Mouse (Mus musculus) telencephalon, adult 2 months (tissue): ENCODE measurements at regions not wholly inside any gene's neighbourhood (a gene's known extent, or its start where the extent isn't known, plus 50 kb on each side); places are given as distances from the start of the nearest gene placed in this dataset.

Experiments used
- DNase-seq: peaks from one replicate; pipeline ENCODE4 v3.0.0-alpha.2; 2011; ENCODE audit warnings: low read depth, low spot score

DNA sequence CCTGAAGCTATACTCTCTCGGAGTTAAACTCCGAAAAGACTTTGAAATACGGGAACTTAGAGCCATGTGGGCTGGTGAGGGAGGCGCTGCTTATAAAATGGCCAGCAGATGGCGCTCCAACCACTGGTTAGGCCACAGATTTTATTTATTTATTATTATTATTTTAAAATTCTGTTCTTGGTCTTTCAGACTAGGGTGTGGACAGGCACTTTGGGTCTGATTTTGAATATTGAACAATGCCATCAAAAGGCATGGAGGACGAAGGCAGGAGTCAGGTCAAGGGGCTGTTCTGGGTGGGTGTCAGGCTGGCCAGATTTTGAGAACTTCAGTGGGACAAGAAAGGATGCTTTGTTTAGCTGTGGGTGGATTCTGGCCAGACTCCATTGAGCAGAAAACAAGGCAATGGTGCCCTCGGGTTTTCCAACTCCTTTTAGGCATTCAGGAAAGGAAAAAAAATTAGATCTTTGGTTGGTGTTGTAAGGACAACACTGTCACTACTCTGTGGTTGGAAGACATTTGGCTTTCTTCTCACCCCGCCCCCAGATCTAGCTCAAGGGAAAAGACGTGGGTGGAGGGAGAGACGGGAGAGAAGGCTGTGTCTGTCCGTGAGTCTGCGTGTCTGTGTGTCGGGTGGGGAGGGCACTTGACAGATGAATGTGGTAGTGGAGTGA, 319.5 kb downstream of the Med13l start:
- peak; percentile 23 for DNase-seq

DNA sequence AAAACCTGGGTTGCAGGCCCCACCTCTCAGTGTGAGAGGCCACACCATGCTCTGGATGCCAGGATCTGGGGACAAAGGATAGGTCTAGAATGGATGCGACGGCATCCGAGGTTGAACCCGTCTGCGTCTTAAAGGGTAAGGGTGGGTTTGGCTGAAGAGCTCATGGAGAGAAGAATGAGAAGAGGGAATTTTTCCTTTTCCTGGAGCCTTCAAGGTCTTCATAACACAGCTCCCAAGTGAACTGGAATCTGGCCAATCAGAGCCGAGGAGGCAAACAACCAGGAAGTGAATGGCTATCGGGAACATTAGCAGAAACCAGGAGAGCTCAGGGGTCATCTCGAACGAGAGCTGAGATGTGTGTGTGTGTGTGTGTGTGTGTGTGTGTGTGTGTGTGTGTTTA, 320.1 kb downstream of the Med13l start:
- DNase-seq = no peak

- DNase-seq = no peak
Observed at GRCm38 (mm10) chr5:118881886-118882285, 321.4 kb downstream of the Med13l start.

DNA sequence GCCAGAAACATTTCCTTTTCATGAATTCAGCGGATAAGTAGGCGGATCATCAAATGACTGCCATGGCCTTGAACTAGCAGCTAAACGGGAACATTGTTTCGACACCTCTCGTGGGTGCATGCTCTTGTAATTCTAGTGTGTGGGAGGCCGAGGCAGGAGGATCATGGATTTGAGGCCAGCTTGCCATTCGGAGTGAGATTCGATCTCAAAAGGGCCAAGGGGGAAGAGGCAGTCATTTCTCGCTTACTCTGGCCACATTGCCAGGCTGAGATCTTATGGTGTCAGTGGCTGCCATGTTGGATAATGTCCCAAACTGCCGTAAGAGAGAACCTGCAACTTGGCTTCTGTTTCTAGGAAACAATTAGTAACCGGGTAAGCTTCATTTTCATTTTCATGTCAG, 327.7 kb downstream of the Med13l start:
- DNase-seq = no peak

GRCm38 (mm10) chr5:118891131-118891530, 330.7 kb downstream of the Med13l start:
- peak; percentile 21 for DNase-seq

DNA sequence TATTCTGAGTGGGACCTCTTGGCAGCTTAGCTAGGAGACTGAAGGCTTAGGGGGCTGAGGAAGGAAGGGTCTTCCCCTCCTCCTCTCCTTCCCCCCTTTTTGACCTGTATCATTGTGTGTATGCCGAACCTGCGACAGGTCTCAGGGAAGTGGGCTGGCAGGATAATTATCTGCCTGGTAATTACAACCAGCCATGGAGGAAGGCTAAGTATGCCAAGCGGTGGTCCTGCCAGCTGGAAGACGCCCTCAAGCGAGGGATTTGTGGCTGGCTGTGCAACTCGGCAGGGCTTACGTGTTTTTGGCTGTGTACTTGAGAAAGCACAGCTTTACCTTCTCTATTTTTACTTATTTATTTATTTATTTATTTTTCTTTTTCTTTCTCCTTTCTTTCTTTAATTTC, 347.7 kb downstream of the Med13l start:
- no peak for DNase-seq

DNA sequence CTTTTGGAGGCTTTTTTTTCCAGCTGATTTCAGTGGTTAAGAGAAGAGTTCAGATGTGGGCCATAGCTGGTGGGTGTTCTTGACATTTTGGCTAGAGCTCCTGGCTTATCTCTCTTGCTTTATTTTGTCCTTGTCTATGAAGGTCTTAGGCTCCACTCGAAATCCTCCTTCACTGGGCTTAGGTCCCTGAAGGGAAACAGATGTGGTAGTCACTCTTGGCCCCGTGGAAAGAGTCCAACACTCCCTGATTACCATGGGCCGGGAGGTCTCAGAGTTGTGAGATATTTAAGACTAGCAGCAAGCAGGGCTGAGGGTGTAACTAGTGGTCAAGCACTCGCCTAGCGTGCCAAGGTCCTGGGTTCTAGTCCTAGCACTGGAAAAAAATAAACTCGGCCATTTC, 349.3 kb downstream of the Med13l start:
- DNase-seq = no peak

DNA sequence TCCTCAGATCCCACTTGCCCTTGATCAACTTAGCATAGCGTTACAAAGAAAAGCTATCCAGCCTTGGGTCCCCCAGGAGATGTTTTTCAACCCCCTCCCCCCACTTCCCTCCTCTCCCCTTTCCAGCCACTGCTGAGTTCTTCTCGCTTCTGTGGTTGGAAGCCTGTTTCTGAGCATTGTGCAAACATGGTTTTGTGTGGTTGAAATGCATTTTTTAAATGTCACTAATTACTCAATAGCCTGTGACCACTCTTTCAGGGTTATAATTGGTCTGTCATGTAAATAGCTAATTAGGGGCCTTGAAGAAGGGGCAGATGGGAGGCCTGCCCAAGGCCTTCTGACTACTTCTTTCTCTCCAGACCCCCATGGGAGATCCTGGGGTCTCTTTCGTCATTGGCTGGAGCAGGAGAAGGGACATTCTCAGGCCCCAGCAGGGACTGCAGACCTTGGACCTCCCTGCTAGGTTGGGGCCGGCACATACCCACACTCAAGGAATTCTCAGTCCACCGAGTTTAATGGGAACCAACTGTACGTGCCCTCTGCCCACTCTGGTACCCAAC, 353.8 kb downstream of the Med13l start:
- no peak for DNase-seq

DNA sequence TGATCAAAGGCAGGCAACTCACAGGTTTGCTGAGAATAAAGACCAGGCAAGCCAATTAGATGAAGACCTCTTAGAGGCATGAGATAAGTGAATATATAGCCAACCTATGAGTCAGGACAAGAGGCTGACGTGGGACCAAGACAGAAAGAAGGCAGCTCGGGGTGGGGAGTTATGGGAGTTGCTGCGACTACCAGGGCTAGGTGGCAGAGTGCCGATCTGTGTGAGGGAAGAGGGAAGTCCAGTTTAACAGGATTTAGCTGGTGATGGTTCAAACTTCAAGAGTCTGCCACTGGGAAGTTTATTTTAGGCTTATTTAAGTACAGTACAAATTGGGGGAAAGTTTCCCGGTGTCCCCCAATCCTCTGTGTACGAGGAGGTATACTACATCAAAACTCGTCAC, 362.9 kb downstream of the Med13l start:
- no peak for DNase-seq

- DNase-seq = no peak
Observed at GRCm38 (mm10) chr5:118929037-118929436, 368.6 kb downstream of the Med13l start.

- no peak for DNase-seq
Observed at GRCm38 (mm10) chr5:118929990-118930501, 369.6 kb downstream of the Med13l start.

DNA sequence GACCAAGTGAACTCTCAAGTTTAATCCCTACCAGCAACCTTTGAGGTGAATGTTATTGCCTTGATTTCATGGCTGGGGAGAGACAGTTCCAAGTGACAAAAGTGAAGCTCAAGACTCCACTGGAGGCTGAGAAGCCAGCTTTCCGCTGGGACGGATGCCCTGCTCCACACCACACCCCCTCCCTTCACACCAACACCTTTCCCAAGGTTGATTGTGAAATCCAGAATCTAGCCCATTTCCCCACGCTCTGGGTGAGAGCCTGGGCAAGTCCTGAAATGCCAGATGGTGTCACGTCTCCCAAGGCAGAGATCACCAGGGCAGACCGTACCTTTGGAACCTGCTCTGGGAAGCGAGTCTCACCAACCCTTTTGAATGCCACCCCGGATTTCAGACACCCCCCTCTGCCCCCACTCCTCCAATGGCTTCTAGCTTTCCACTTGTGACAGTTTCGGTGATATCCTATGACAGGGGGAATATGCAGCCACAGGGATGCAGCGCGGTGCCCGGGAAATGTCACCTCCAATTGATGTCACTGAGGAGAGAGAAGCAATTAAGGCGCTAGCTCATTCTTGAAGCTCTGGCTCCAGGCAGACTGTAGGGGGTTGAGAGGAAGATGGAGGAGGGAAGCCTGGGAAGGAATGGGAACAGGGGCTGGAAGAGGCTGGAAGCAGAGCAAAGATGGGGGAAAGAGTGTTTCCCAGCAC, 379.0 kb downstream of the Med13l start:
- DNase-seq = no peak

DNA sequence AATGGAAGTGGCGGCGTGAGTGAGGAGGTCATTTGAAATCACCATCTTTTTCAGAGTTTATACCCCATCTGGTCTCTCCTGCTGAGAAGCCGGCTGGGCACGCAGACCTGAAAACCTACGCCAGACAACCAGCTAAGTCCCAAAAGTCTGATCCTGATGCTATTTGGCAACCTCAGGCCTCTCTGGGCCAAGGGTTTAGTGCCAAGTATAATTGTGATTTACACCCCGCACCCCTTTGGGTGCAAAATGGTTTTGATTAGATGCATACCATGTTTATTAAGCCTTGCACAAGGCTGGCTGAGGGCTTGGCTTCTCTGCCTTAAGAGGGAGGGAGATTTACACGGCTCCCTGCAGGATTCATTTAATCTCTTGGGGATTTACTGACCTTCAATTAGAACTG, 383.8 kb downstream of the Med13l start:
- DNase-seq = no peak

DNA sequence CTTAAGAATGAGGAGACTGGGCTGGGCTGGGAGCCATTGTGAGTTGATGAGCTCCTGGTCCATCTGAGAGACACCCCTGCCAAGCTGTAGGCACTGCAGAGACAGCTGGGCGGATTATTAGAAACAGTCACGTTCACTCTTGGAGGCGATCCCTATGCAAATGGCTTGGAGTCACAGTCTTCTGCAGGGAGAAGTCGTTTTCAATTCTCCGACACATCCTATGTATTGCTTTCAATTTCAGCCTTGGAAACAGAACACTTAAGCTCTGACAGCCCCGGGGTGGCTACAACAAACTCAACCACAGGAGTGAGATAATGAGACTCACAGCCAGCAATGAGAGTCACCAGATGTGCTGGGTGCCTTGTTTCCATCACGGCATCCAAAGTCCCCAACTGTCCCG, 385.6 kb downstream of the Med13l start:
- DNase-seq = peak; percentile 9

GRCm38 (mm10) chr5:118946994-118947393, 386.5 kb downstream of the Med13l start:
- DNase-seq = no peak

GRCm38 (mm10) chr5:118948119-118948786, 387.8 kb downstream of the Med13l start:
- no peak for DNase-seq

- DNase-seq = no peak
Observed at GRCm38 (mm10) chr5:118951067-118951466, 390.6 kb downstream of the Med13l start.

- no peak for DNase-seq
Observed at GRCm38 (mm10) chr5:118960521-118961001, 400.1 kb downstream of the Med13l start.

GRCm38 (mm10) chr5:118961091-118961490, 400.6 kb downstream of the Med13l start:
- no peak for DNase-seq

DNA sequence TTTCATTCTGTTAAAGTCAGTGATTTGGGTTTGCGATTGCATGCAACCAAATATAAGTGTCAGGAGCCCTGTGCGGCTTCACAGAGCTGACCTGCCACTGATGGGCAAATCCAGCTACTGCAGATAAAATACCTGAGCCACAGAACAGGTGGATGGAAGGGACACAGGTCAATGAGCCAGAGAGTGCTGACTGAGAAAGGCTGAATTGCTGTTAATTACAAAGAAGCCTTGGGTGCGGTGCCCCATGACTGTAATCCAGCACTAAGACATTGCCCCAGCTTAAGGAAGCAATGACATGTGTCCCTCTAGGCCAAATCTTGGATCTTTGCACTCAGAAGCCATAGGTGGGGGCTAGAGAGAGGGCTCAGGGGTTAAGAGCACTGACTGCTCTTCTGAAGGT, 401.7 kb downstream of the Med13l start:
- DNase-seq = no peak

DNA sequence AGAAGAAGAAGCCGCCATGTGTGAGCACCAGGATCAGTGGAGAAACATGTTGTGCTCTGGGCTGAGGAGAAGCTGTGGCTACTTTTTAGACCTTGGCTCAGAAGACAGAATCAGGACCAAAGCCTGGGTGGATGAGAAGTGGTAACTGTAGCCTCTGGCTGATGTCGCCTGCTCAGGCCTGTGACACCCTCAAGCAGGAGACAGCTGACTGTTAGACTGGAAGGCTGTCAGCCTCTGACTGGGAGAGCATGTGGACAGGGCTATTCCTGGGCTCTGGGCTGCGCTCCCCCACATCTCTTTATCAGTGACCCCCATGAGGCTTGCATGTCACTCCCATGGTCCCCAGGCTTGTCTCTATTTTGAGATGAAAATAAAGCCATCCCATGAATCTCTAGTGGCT, 402.5 kb downstream of the Med13l start:
- no peak for DNase-seq

DNA sequence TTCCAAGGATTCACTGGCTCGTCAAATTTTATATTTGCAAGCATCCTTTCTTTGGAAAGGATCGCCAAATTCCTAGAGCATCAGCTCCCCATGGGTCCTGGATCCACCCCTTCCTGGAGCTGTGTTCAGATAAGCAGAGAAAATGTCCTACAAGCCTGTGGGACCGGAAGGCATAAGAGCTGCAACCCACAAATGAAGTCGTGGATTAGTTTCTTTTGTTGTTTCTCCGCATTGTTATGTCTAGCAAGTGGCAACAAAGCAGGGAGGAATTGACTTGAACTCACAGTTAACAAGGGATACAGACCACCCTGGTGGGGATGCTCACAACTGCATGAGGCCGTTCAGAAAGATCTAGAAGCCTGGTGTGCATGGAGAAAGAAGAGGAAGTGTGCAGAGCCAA, 406.4 kb downstream of the Med13l start:
- no peak for DNase-seq
